Mouse (Mus musculus): ENCODE results near the gene Pard3b. TPM values are rescaled to one million over a fixed set of nuclear protein-coding genes. Genes with fewer than 3 reads are reported as not detected.

Gene Pard3b
- total RNA-seq, 2 experiments from 2014 or later = 20.2 to 22.2 TPM

- no peak for DNase-seq (ENCODE audit: low spot score in 2 of 2)
These were observed 744.3 kb downstream of the Pard3b start for GRCm38 (mm10) chr1:62382807-62383514.

- DNase-seq (ENCODE audit: low spot score in 2 of 2) = no peak
These were observed 745.6 kb downstream of the Pard3b start for GRCm38 (mm10) chr1:62384241-62384640.

GRCm38 (mm10) chr1:62388013-62388412 lies 749.4 kb downstream of the Pard3b start:
- no peak for DNase-seq (ENCODE audit: low spot score in 2 of 2)

- DNase-seq (ENCODE audit: low spot score in 2 of 2) = no peak
These were observed 754.2 kb downstream of the Pard3b start for GRCm38 (mm10) chr1:62392863-62393262.

GRCm38 (mm10) chr1:62394555-62394954 lies 755.9 kb downstream of the Pard3b start:
- no peak for DNase-seq (ENCODE audit: low spot score in 2 of 2)

- DNase-seq (ENCODE audit: low spot score in 2 of 2) = no peak
These were observed 759.6 kb downstream of the Pard3b start for GRCm38 (mm10) chr1:62398261-62398660.

GRCm38 (mm10) chr1:62398738-62399137 lies 760.1 kb downstream of the Pard3b start:
- no peak for DNase-seq (ENCODE audit: low spot score in 2 of 2)

GRCm38 (mm10) chr1:62405061-62405460 lies 766.4 kb downstream of the Pard3b start:
- DNase-seq (ENCODE audit: low spot score in 2 of 2) = no peak

- no peak for DNase-seq (ENCODE audit: low spot score in 2 of 2)
These were observed 772.7 kb downstream of the Pard3b start for GRCm38 (mm10) chr1:62411368-62411767.

- no peak for DNase-seq (ENCODE audit: low spot score in 2 of 2)
These were observed 773.4 kb downstream of the Pard3b start for GRCm38 (mm10) chr1:62412019-62412418.

- DNase-seq (ENCODE audit: low spot score in 2 of 2) = no peak
These were observed 774.4 kb downstream of the Pard3b start for GRCm38 (mm10) chr1:62412988-62413387.

GRCm38 (mm10) chr1:62414521-62414920 lies 775.9 kb downstream of the Pard3b start:
- DNase-seq (ENCODE audit: low spot score in 2 of 2) = no peak

- no peak for DNase-seq (ENCODE audit: low spot score in 2 of 2)
These were observed 778.2 kb downstream of the Pard3b start for GRCm38 (mm10) chr1:62416627-62417374.

GRCm38 (mm10) chr1:62422896-62423650 lies 784.4 kb downstream of the Pard3b start:
- no peak for DNase-seq (ENCODE audit: low spot score in 2 of 2)

- DNase-seq (ENCODE audit: low spot score in 2 of 2) = no peak
These were observed 786.7 kb downstream of the Pard3b start for GRCm38 (mm10) chr1:62425369-62425768.

- no peak for DNase-seq (ENCODE audit: low spot score in 2 of 2)
These were observed 790.1 kb downstream of the Pard3b start for GRCm38 (mm10) chr1:62428736-62429135.

GRCm38 (mm10) chr1:62429333-62430182 lies 790.9 kb downstream of the Pard3b start:
- DNase-seq (ENCODE audit: low spot score in 2 of 2) = no peak

GRCm38 (mm10) chr1:62431054-62431453 lies 792.4 kb downstream of the Pard3b start:
- DNase-seq (ENCODE audit: low spot score in 2 of 2) = no peak

GRCm38 (mm10) chr1:62433891-62434290 lies 795.3 kb downstream of the Pard3b start:
- DNase-seq (ENCODE audit: low spot score in 2 of 2) = no peak

- DNase-seq (ENCODE audit: low spot score in 2 of 2) = no peak
These were observed 797.2 kb downstream of the Pard3b start for GRCm38 (mm10) chr1:62435844-62436243.

GRCm38 (mm10) chr1:62436304-62436703 lies 797.7 kb downstream of the Pard3b start:
- DNase-seq (ENCODE audit: low spot score in 2 of 2) = no peak

All from adrenal gland, postnatal 4 days (tissue).